Mouse (Mus musculus) spleen, adult 2 months (tissue): Measurements from ENCODE around the gene Mthfd2l.

Experiments used
- CTCF ChIP-seq: fragments of 200-500 bp; IDR thresholded peaks from 2 replicates; pipeline ENCODE4 v1.5.1; 2011; ENCODE audit warnings: mild to moderate bottlenecking, inconsistent platforms; ENCODE audit not compliant: insufficient read depth, insufficient read length, insufficient replicate concordance; ENCODE audit errors: extremely low read depth
- POLR2A ChIP-seq: fragments of 200-500 bp; IDR thresholded peaks from 2 replicates; pipeline ENCODE4 v1.6.1; 2011; ENCODE audit warnings: low read depth, low read length, inconsistent platforms

GRCm38 (mm10) chr5:91038547-91038946, 107.6 kb downstream of the Mthfd2l start:
- TF ChIP-seq POLR2A (no peak), CTCF (no peak)
